Mouse (Mus musculus) forebrain, embryonic 10.5 days (tissue): ENCODE measurements around the gene Dcps. TPM values are rescaled to one million over a fixed set of nuclear protein-coding genes. Genes with fewer than 3 reads are reported as not detected.

Source experiments
- DNase-seq: peaks from one replicate; pipeline ENCODE4 v3.0.0-alpha.2; 2017; ENCODE audit warnings: low spot score; ENCODE audit errors: extremely low spot score
- H3K27ac ChIP-seq: fragments of 300-500 bp; sonication (generic); 2 replicates; pipeline ENCODE4 v1.5.1; 2016; ENCODE audit warnings: mild to moderate bottlenecking
- H3K27me3 ChIP-seq: fragments of 300-500 bp; sonication (generic); 2 replicates; pipeline ENCODE4 v1.6.1; 2016; ENCODE audit warnings: mild to moderate bottlenecking; ENCODE audit not compliant: poor library complexity, severe bottlenecking
- H3K36me3 ChIP-seq: fragments of 300-500 bp; sonication (generic); replicated peaks from 2 replicates; pipeline ENCODE4 v1.6.1; 2016; ENCODE audit warnings: mild to moderate bottlenecking, moderate library complexity
- H3K4me1 ChIP-seq: fragments of 300-500 bp; sonication (generic); 2 replicates; pipeline ENCODE4 v1.6.1; 2016
- H3K4me3 ChIP-seq: fragments of 300-500 bp; sonication (generic); 2 replicates; pipeline ENCODE4 v1.5.1; 2016; ENCODE audit warnings: mild to moderate bottlenecking, moderate library complexity
- H3K9me3 ChIP-seq: fragments of 300-500 bp; sonication (generic); 2 replicates; pipeline ENCODE4 v1.6.1; 2016; ENCODE audit warnings: mild to moderate bottlenecking, moderate library complexity
- WGBS: fragments of 180-500 bp; shearing (Covaris S2); methylation state at CpG from one replicate; pipeline ENCODE4 v1.1.7; 2016; 5-methylcytosine and 5-hydroxymethylcytosine counted together
- polyA plus RNA-seq: library from polyadenylated mRNA; unstranded; fragments of >200 nt; fragmentation: Nextera tagmentation; extraction: Ambion mirVana; gene quantifications from 2 replicates; pipeline ENCODE4 v1.2.1, GENCODE M21; 2016

Gene Dcps
- polyA plus RNA-seq, result 106 and 113 TPM in 2 replicates

- H3K27ac ChIP-seq, result peak within 1 kb of the TSS; percentile 93
- peaks cover 20% of the 10 kb centered on the region for H3K4me1 ChIP-seq
- H3K9me3 ChIP-seq, result no peaks in the 10 kb centered on the region
- H3K4me3 ChIP-seq, result peak within 1 kb of the TSS; percentile 75
- no peaks in the 10 kb centered on the region for H3K27me3 ChIP-seq
- WGBS, result under 1% methylated on average over 38 of the region's 38 CpGs
- H3K36me3 ChIP-seq, result peaks cover 8% of the 10 kb centered on the region
- DNase-seq, result peak; percentile 94
Observed at GRCm38 (mm10) chr9:35175251-35176123, at the start of gene Dcps. Gene Dcps, minus strand, starts transcription at chr9:35176061.

DNA sequence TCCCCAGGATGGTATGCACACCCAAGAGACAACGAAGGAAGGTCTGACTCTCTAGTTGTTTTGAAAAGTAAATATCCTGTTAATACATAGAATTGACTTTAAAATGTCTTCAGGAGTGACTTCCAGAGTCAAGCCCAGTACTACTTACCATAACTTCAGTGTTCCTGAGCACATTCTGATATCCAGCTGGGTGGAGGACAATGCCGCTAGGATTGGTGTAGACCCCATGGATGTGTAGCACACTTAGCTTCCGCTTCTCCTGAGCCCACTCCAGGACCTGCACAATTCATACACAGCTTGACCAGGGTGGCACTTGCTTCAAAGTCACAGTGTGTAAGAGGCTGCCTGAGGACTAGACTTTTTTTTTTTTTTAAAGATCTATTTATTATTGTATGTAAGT lies 47.6 kb upstream of the Dcps start:
- no peaks in the 10 kb centered on the region for H3K4me1 ChIP-seq
- no peak overlapping the region for H3K4me3 ChIP-seq
- no peak for DNase-seq
- WGBS, result 95% methylated on average over 3 of the region's 3 CpGs
- H3K9me3 ChIP-seq, result no peaks in the 10 kb centered on the region
- peaks cover 83% of the 10 kb centered on the region for H3K36me3 ChIP-seq
- H3K27me3 ChIP-seq, result no peaks in the 10 kb centered on the region
- H3K27ac ChIP-seq, result no peak overlapping the region

- 88% methylated on average over 1 of the region's 1 CpGs for WGBS
- no peaks in the 10 kb centered on the region for H3K27me3 ChIP-seq
- H3K36me3 ChIP-seq, result peaks cover 99% of the 10 kb centered on the region
- no peak overlapping the region for H3K4me3 ChIP-seq
- H3K27ac ChIP-seq, result no peak overlapping the region
- H3K9me3 ChIP-seq, result no peaks in the 10 kb centered on the region
- H3K4me1 ChIP-seq, result no peaks in the 10 kb centered on the region
- DNase-seq, result no peak
Observed at GRCm38 (mm10) chr9:35217963-35218362, 42.1 kb upstream of the Dcps start.

GRCm38 (mm10) chr9:35211573-35212511 lies 36.0 kb upstream of the Dcps start:
- Histone ChIP-seq H3K36me3 (peaks cover 70% of the 10 kb centered on the region), H3K4me1 (peaks cover 23% of the 10 kb centered on the region), H3K4me3 (peak overlapping the region; percentile 87), H3K27me3 (no peaks in the 10 kb centered on the region), H3K9me3 (no peaks in the 10 kb centered on the region), H3K27ac (peak overlapping the region; percentile 92)
- WGBS, result 38% methylated on average over 26 of the region's 26 CpGs
- no peak for DNase-seq

- no peaks in the 10 kb centered on the region for H3K9me3 ChIP-seq
- peak within 1 kb of the TSS; percentile 92 for H3K27ac ChIP-seq
- H3K4me3 ChIP-seq, result peak within 1 kb of the TSS; percentile 87
- WGBS, result under 1% methylated on average over 72 of the region's 72 CpGs
- peak; percentile 99 for DNase-seq
- H3K4me1 ChIP-seq, result peaks cover 23% of the 10 kb centered on the region
- peaks cover 70% of the 10 kb centered on the region for H3K36me3 ChIP-seq
- no peaks in the 10 kb centered on the region for H3K27me3 ChIP-seq
Observed at GRCm38 (mm10) chr9:35210542-35211474, 34.9 kb upstream of the Dcps start, which contains the start of gene Foxred1. Gene Foxred1, minus strand, starts transcription at chr9:35211055.

DNA sequence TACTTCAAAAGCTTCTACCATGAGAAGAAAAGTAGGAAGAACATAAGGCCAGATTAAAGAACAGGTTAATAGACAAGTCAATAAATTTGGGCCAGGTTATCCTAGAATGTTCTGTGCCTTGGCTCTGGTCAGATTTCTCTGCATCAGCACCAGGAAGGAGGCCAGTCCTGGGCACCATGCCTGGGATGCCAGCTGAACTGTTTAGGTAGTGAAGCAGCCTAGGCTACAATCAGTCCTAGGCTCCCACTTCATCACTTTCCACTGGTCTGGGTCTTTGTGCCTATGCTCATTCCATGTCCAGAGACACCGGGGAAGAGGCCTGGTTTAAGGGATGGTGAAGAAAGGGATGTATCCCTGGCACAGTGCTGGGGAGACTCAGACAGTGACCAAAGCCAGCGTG lies 28.6 kb upstream of the Dcps start:
- Histone ChIP-seq H3K27ac (no peak overlapping the region), H3K36me3 (peaks cover 53% of the 10 kb centered on the region), H3K4me1 (peaks cover 17% of the 10 kb centered on the region), H3K4me3 (no peak overlapping the region), H3K9me3 (no peaks in the 10 kb centered on the region), H3K27me3 (no peaks in the 10 kb centered on the region)
- no peak for DNase-seq
- 92% methylated on average over 2 of the region's 2 CpGs for WGBS

DNA sequence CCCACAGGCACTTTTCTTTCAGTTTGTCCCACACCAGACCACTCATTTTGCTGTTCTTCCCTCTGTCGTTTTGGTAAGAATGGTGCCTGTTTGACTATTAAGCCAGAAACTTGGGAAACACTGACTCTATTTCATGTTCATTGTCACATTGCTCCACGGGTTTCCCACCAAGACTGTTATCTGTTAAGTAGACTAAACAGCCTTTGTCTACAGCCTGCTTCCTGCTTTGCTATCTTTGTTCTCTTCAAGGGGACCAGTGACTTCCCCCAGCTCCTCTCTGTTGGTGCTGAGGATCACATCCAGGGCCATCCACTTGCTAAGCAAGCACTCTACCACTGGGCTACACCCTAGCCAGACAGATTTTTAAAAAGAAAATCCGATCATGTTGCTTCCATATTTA lies 27.7 kb upstream of the Dcps start:
- Histone ChIP-seq H3K4me3 (no peak overlapping the region), H3K4me1 (peaks cover 23% of the 10 kb centered on the region), H3K9me3 (no peaks in the 10 kb centered on the region), H3K27ac (no peak overlapping the region), H3K27me3 (no peaks in the 10 kb centered on the region), H3K36me3 (peaks cover 44% of the 10 kb centered on the region)
- WGBS, result 72% methylated on average over 3 of the region's 3 CpGs
- no peak for DNase-seq

- DNase-seq, result no peak
- peaks cover 25% of the 10 kb centered on the region for H3K4me1 ChIP-seq
- no peaks in the 10 kb centered on the region for H3K27me3 ChIP-seq
- H3K4me3 ChIP-seq, result peak overlapping the region; percentile 81
- H3K36me3 ChIP-seq, result peaks cover 15% of the 10 kb centered on the region
- H3K9me3 ChIP-seq, result no peaks in the 10 kb centered on the region
- 73% methylated on average over 9 of the region's 9 CpGs for WGBS
- H3K27ac ChIP-seq, result peak overlapping the region; percentile 89
Observed at GRCm38 (mm10) chr9:35200529-35201060, 24.7 kb upstream of the Dcps start.

GRCm38 (mm10) chr9:35199772-35200471 lies 24.1 kb upstream of the Dcps start, which contains the start of the genes Srpr and Tirap:
Gene Srpr, plus strand, starts transcription at chr9:35200175.
Gene Tirap, minus strand, starts transcription at chr9:35200291.
- peak within 1 kb of the TSS; percentile 89 for H3K27ac ChIP-seq
- H3K4me3 ChIP-seq, result peak within 1 kb of the TSS; percentile 81
- H3K4me1 ChIP-seq, result peaks cover 25% of the 10 kb centered on the region
- peak; percentile 91 for DNase-seq
- under 1% methylated on average over 44 of the region's 44 CpGs for whole genome bisulfite sequencing
- no peaks in the 10 kb centered on the region for H3K27me3 ChIP-seq
- peaks cover 8% of the 10 kb centered on the region for H3K36me3 ChIP-seq
- H3K9me3 ChIP-seq, result no peaks in the 10 kb centered on the region

GRCm38 (mm10) chr9:35198945-35199771 lies 23.3 kb upstream of the Dcps start:
- 30% methylated on average over 18 of the region's 18 CpGs for WGBS
- peak overlapping the region; percentile 81 for H3K4me3 ChIP-seq

More at GRCm38 (mm10) chr9:35198945-35199771, 23.3 kb upstream of the Dcps start:
- peak; percentile 18 for DNase-seq
- peaks cover under 1% of the 10 kb centered on the region for H3K36me3 ChIP-seq
- no peaks in the 10 kb centered on the region for H3K27me3 ChIP-seq
- peaks cover 25% of the 10 kb centered on the region for H3K4me1 ChIP-seq
- peak overlapping the region; percentile 89 for H3K27ac ChIP-seq
- no peaks in the 10 kb centered on the region for H3K9me3 ChIP-seq
